Mouse (Mus musculus) CH12F3 (cell line): ENCODE results near the gene Tcp11l1.

Experiments
- in situ Hi-C: fragments of 300-500 bp; cut with MboI; formaldehyde crosslinking; loops from 2 replicates; pipeline ENCODE4 v1.14.3; 2020; ENCODE audit warnings: low sequenced_read_pairs

The Tcp11l1 gene

GRCm38 (mm10) chr2:104711585-104712485 is at the start of gene Tcp11l1:
Tcp11l1 (minus strand) TSS chr2:104712169.
- in situ Hi-C loops, result no loop called here

DNA sequence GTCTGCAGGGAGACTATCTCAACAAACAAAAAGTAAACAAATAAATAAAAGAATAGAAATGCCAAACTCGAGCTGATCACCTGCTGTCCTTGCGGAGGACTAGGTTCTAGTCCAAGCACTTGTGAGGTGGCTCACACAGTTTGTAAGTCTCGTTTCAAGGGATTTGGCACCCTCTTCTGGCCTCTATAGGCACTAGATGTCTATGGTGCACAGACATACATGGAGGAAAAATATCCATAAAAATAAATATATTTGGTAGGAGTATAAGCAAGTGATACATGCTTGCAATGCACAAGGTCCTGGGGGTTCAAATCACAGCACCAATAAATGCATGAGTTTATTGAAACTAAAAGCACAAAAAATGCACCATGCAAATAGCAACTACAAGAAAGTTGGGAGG is 38.6 kb upstream of the Tcp11l1 start:
- in situ Hi-C loops, result loop anchor here (10.0 kb wide), 1 partner anchor 66 kb away; no protein-coding TSS in a partner anchor

GRCm38 (mm10) chr2:104748652-104749183 is 36.7 kb upstream of the Tcp11l1 start:
- in situ Hi-C loops, result no loop called here

GRCm38 (mm10) chr2:104746251-104746650 is 34.3 kb upstream of the Tcp11l1 start:
- in situ Hi-C loops, result no loop called here

- in situ Hi-C loops, result no loop called here
These were observed 32.0 kb upstream of the Tcp11l1 start for GRCm38 (mm10) chr2:104743971-104744370.

DNA sequence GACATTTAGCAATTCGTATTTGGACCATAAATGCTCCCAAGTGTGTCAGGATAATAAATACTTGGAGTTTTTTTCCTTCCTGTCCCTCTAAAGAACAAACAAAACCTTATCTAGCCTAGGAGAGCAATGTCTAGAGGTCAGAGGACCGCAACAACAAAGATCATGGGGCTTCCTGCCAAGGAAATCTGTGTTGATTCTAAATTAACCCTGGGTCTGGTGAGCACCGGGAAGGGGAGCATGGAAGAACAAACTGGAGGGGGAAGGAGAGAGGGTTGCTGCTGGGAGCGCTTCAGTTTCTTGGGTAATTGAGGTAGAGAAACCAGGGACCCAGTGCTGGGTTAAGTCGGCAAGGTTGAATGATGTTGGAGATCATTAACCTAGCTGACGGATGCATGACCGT is 31.2 kb upstream of the Tcp11l1 start:
- in situ Hi-C loops, result no loop called here

DNA sequence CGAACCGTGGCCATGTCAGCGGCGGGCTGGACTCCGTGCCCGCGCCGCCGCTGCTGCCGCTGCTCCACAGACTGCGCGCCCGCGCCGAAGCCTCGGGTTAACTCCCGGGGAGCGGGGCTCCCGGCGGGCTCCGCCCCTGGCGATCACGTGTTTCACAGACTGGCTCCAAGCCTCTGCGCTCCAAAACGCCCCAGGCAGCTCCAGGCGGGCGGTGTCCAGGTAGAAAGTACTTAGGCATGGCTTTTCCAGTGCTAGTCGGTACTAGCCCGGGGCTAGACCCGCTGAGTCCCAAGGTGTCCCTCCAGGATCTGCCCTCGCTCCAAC is 30.7 kb upstream of the Tcp11l1 start, which contains the start of gene Depdc7:
TSS of gene Depdc7 (minus strand) at position 138 of the 324 bp plus-strand sequence.
- in situ Hi-C loops, result no loop called here

- in situ Hi-C loops, result no loop called here
These were observed 30.1 kb upstream of the Tcp11l1 start for GRCm38 (mm10) chr2:104741896-104742740.

DNA sequence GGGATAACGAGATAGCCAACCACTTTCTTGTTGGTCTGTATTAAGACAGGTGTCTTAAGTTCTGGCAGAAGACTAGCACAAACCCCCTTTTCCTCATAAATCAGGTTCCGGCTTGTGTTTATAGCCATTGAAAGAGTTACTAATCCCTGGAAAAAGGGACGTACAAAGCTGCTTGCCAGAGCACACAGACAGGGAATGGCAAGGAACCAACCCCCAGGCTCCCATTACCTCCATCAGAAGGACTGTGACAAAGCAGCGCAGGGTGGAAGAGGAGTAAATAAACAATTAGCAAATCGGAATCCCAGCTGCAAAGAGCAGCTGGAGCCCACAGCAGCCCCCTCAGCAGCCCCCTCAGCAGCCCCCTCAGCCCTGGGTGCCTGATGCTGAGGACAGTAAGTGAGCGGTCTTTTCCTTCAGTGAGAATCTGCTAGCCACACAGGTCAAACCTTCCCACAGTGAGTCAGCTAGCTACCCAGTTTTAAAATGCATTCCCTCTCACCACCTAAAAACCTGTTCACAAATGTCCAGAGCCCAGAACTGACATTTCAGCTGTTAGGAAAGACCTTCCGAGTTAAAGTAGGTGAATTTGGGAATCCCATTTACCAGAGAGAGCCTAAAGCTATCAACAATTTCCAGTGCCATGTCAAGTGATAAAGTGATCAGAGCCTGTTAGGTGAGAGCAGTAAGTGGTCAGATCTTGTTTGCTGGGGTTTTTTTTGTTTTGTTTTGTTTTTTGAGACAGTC is 29.2 kb upstream of the Tcp11l1 start:
- in situ Hi-C loops, result no loop called here

DNA sequence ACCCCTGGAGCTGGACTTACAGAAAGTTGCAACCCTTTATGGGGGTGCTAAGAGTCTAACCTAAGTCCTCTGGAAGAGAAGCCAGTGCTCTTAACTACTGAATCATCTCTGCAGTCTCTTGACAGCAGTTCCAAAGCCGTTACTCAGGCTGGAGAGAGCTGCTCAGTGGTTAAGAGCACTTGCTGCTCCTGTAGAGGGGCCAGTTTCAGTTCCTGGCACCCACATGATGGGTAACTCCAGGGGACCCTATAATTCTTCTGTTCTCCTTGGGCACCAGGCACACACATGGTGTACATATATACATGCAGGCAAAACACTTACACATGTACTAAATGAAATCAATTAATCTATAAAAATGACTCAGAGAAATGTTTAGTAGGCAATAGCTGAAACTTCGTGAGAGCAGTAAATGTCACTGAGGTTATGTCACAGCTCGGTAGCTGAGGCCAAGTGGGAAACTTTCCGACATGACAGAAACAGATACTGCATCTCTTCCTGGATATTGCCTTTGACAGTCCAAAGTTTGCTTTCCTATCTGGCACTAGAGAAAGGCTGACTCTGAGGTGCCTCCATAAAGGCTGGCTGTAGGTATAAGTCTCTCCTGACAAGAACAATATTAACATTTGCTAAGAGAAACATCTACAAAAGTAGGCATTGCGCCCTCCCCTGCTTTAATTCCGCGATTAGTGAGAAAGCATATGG is 28.4 kb upstream of the Tcp11l1 start:
- in situ Hi-C loops, result no loop called here

DNA sequence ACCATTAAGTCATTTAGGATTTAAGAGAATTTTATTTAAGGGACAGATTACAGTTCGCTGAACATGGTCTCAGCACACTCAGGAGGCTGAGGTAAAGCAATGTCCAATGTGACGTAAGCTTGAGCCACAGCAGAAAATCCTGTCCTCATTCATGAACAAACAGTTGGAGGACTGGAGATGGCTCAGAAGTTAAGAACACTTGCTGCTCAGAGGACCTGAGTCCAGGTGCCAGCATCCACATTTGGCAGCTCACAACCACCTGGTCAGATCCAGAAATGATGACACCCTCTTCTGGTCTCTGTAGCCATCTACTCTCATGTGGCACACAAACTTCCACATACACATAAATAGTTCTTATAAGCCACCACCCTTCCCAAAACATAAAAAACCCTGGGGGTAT is 27.7 kb upstream of the Tcp11l1 start:
- in situ Hi-C loops, result no loop called here

DNA sequence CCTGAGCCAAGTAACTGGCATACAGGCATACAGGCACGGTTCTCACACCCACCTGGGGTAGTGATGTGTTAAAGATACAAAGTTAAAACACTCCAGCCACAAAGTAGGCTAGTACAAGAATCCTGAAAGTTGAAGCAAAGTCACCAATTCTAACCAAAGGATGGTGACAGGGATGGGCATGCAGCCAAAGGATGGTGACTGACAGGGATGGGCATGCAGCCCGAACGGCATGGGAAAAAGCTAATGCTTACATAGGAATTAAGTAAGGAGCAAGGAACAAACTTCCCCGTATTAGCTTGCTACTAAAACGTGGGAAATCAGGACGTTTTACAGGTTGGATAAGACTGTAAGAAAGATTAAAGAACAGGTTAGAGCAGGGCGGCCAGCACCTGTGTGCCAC is 24.3 kb upstream of the Tcp11l1 start:
- in situ Hi-C loops, result no loop called here

DNA sequence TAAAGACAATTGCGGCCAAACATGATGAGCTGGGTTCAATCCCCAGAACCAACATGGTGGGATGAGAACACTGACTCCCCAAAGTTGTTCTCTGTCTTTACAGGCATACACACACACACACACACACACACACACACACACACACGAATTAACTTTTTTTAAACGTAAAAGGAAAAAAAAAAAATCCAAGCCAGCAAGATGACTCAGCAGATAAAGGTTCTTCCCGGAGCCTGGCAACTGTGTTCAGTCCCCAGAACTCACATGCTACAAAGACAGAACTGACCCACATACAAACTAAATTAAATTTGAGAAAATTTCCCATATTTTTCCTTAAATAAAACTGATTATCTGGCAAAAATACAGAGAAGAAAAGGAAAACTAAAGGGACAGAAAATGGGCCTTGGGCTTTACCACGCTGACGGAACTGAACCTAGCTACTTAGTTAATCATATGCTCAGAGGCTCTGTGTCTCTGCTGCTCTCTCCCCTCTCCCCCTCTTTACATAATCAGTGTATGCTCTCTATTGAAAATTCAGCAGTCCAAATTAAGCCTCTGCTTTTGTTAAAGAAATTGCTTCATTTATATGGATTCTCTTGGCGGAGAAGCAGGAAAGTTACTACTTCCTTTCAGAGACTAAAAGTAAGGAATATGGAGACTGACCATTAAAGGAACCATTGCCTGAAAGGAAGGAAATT is 20.7 kb upstream of the Tcp11l1 start:
- in situ Hi-C loops, result no loop called here

- in situ Hi-C loops, result no loop called here
These were observed 20.1 kb upstream of the Tcp11l1 start for GRCm38 (mm10) chr2:104732033-104732444.

GRCm38 (mm10) chr2:104727369-104727768 is 15.4 kb upstream of the Tcp11l1 start:
- in situ Hi-C loops, result no loop called here

DNA sequence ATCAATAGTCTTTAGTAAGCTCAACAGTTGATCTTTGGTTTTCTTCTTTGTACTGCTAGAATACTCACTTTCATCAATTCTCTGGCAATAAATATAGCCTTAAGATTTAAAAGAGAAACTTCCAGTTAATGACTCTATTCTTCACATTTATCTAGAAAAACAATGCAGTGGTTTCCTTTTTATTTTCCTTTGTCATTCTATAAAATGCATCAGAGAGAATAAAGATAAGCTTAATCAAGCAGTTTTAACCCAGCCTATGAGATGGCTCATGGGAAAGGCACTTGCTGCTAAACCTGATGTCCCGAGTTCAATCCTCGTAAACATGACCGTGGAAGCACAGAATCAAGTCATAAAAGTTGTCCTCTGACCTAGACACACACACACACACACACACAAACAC is 10.1 kb upstream of the Tcp11l1 start:
- in situ Hi-C loops, result no loop called here

DNA sequence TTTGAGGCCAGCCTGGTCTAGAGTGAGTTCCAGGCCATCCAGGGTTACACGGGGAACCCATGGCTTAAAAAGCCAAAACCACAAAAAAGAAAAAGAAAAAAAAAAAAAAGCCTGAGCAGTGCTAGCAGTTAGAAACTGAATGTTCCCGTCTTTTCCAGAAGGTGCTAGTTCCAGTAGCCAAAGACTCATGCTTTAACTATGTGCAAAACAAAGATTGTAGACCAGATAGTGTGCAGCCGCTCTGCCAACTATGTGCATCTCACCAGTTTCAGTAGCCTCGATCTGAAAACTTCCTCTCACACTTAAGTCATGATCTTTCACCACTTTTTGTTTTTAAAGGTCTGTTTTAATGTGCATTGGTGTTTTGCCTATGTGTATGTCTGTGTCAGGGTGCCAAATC is 5.9 kb upstream of the Tcp11l1 start:
- in situ Hi-C loops, result no loop called here

- in situ Hi-C loops, result no loop called here
These were observed 5.3 kb upstream of the Tcp11l1 start for GRCm38 (mm10) chr2:104717231-104717735.

- in situ Hi-C loops, result no loop called here
These were observed 4.3 kb upstream of the Tcp11l1 start, which contains the start of gene Pin1rt1 for GRCm38 (mm10) chr2:104716279-104716678. Pin1rt1 (minus strand) TSS chr2:104716379.
